Mouse (Mus musculus): ENCODE measurements at regions not wholly inside any gene's neighbourhood (a gene's known extent, or its start where the extent isn't known, plus 50 kb on each side); places are given as distances from the start of the nearest gene placed in this dataset.

- no peak for TF ChIP-seq GATA1 (IDR thresholded peaks at IDR 0.05; ENCODE audit: low read depth, low read length)
- no peak for TF ChIP-seq E2F4 (IDR thresholded peaks at IDR 0.05; ENCODE audit: borderline replicate concordance, low read depth, low read length)
- no peak for TF ChIP-seq POLR2AphosphoS5 (IDR thresholded peaks at IDR 0.05; ENCODE audit: borderline replicate concordance, low read depth, low read length)
- TF ChIP-seq CTCF (IDR thresholded peaks at IDR 0.05 in 2 of 3, conservative IDR thresholded peaks at IDR 0.05 in 1 of 3; ENCODE audit: control insufficient read depth in 1 of 3, insufficient read depth in 1 of 3, low read depth in 2 of 3, low read length in 3 of 3, poor library complexity in 1 of 3, severe bottlenecking in 1 of 3) = no peak
- no peak for TF ChIP-seq POLR2AphosphoS2 (IDR thresholded peaks at IDR 0.05; ENCODE audit: low read length)
- no peak for TF ChIP-seq POLR2A (IDR thresholded peaks at IDR 0.05; ENCODE audit: control insufficient read depth in 1 of 2, insufficient read depth in 1 of 2, low read depth in 1 of 2, low read length in 2 of 2, poor library complexity in 1 of 2)
- TF ChIP-seq RCOR1 (IDR thresholded peaks at IDR 0.05; ENCODE audit: low read depth, low read length) = no peak
- TF ChIP-seq SIN3A (IDR thresholded peaks at IDR 0.05; ENCODE audit: low read length) = no peak
Observed at GRCm38 (mm10) chr12:15983591-15984300, 167.0 kb upstream of the Trib2 start.

All from MEL (cell line).